Mouse (Mus musculus) liver, adult (tissue): ENCODE results near the gene Ces4a.

ENCODE experiments used
- GATA4 ChIP-seq: IDR thresholded peaks from 2 replicates; pipeline ENCODE4 v1.6.1; 2014; ENCODE audit warnings: mild to moderate bottlenecking, low read length; ENCODE audit not compliant: insufficient replicate concordance

Ces4a gene

DNA sequence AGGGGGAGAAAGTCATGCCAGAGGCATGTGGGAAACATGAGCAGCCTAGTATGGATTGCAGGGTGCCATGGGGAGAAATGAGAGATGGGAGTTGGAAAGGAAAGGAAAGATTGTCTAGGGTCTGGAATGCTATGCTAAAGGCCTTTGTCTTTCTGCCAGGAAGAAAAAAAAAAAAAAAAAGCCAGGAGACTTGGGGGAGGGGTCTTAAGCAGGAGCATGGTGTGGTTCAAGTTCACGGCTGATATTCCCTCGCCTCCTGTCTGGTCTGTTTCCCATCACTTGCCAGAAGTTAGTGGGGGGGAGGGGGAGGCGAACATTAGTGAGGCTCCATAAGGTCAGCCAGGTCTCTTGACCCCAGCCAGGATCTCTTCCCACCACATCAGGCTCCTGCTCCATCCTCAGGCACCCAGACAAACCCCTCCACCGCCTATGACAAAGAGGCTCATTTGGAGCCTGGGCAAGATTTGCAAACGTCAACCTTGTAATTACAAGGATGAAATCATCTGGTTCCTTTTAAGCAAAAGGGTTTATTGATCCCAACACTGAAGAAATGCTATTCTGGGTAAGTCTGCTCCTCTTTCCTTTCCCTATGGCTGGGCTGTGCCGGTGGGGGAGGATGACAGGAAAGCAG lies 32.8 kb downstream of the Ces4a start:
- TF ChIP-seq GATA4: no peak

DNA sequence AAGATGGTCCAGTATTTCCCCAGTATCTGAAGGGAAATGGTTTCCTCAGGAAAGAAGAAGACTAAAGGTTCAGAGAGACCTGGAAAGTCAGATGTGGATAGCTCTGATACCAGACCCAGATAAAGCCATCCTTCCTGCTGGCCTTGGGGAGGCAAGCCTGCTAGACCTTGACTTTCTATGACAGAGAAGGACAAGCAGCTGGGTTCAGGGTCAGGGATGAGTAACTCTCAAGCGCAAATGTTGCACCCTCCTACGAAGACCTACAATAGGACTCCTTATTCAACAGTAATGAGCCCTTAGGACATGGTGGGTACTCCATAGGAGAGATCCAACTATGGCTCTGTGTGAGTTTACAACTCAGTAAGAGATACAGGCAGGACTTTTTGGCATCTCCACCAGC lies 33.6 kb downstream of the Ces4a start:
- TF ChIP-seq GATA4: no peak

DNA sequence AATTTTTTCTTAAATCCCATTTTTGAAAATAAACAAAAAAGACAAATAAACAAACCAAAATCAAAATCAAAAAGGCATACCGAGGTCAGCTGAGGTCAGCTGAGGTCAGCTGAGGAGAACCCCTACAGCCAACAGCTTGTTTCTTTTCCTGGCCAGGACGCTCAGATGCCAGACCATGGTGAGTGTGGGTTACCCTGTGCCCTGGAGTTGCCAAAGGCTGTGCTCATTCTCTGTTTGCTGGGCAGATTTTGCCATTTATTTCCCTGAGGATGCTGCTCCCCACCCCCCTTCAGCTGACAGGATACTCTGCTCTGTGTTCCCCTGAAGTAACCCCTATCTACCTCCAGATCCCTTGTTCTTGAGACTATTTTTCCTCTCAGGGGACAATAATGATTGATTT lies 35.5 kb downstream of the Ces4a start:
- no peak for TF ChIP-seq GATA4

DNA sequence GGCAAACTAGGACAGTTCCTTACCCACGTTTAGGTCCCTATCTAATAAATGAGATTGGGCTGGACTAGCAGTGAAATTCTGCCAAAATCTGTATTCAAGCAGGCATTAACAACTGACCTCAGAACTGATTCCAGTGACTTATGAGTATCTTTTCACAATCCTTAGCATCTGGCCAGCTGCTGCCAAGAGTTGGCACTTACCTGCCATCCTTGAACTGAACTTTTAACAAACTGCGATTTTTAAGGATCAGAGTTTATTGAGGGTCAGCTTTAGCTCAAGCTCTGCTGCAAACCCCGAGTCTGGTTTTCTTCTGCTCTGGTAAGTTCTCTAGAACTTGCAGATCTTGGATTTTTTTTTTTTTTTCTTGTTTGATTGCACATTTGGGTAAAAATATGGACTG lies 38.0 kb downstream of the Ces4a start:
- no peak for TF ChIP-seq GATA4

DNA sequence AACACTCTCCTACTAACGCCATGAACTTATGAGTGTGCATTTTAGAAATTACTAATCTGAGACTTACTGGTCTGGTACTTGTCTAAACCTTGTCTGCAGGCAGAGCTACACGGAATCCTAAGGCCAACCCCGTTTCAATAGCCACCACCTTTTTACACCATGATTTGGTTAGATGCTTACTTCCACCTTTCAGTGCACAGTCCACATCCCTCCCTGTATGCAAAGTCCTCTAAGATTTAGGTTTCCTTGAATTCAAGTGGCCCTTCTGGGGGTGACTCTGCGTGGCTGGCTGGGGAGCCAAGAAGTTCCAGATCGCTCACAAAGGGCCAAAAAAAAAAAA lies 38.4 kb downstream of the Ces4a start:
- TF ChIP-seq GATA4: no peak

DNA sequence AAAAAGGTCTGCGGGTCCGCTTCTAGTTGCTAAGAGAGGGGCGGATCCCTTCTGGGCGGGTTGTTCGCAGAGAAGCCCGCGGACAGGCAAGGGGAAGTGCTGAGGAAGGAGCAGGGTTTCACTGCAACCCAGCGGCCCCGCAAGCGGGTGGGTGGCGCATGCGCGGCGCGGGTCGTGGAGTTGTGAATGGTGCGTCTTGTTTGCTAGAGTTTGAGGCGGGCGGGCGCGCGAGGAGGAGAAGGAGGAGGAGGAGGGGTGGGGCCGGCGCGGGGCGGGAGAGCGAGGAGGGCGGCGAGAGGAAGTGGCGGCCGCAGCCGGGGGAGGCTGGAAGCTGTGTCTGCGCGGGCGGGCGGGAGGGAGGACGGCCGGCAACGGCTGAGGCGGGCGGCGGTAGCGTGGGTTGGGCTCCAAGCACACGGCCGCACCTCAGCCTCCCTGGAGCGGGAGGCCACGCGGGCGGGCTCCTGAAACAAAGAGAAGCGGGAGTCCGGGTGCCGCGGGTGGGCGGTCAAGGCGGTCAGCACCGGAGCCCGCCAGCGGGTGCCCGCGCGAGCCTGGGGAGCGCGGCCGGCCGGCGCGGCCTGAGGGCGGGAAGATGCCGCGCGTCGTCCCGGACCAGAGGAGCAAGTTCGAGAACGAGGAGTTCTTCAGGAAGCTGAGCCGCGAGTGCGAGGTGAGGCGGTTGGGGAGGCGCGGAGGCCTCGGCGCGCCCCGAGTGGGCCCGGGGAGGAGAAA lies 38.9 kb downstream of the Ces4a start, which contains the start of gene Cbfb:
Cbfb (plus strand) TSS at position 294 of the 735 bp plus-strand sequence.
- TF ChIP-seq GATA4: no peak

DNA sequence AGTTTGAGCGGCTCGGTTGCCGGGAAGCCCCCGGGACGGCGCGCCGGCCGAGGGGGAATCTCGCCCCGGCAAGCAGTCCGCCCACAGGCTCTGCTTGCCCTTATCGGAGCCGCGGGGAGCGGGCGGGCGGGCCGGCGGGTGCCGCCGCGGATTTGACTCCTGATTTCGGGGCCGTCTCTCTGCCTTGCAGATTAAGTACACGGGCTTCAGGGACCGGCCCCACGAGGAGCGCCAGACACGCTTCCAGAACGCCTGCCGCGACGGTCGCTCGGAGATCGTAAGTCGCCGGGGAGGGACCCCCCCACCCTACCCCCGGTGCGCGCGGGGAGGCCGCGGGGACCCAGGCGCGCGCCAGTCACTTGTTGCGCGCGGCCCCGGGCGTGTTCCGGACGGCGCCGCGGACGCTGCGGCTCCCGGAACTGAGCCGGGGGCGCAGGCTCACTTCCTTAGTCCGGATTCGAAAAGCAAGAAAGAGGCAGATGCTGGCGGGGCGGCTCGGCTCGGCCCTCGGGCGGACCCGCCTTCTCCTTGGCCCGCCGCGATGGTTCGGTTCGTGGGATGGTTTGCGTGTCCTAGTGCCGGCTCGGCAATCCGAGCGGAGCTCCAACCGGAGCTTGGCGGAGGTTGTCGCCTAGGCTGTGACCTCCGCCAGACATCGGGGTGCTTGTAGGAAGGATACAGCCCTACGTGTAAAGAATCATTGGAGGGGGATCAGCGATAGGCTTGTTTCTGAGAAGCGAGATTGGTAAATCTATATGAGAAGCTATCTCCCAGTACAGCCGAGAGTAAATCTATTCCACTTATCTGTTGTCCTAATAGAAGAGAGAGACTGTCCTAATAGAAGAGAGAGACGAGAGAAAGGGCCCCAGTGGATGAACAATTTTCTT lies 39.8 kb downstream of the Ces4a start:
- TF ChIP-seq GATA4: peak; percentile 9; the same call in 1 of the 2 replicates

DNA sequence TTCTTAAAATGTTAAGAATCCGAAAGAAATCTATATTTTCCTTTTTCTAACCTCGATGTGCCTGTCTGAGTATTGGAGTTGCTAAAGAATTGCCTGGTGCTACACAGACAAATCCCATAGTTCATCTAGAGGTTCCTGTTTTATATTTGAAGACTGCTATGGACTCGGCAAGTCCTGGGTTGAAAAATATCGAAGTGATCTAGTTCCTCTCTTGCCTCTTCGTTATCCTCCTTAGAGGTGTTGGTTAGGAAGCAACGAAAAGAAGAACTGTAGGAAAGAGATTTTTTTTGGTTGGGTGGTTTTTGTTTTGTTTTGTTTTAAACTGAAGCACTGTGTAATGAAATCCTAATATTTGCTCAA lies 40.4 kb downstream of the Ces4a start:
- TF ChIP-seq GATA4: no peak

DNA sequence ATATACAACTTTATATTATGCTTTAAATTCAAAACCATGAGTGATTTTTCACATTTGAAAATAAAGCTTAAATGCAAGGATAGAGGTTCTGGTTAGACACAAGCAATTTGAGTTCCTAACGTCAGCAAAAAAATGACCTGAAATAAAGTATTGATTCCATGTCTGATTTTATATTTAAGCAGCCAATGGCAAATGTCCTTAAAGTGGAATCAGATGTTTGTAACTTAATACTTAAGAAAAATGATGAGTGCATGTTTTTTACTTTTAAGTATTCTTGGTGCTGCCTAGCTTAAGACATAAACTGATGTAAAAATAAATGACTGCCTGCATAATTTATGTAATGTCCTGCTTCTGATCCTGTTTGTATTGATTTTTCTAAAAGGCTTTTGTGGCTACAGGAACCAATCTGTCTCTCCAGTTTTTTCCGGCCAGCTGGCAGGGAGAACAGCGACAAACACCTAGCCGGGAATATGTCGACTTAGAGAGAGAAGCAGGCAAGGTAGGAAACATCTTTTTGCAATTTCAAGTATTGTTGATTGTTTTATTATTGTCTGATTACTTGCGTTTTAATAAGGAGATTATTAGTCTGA lies 46.7 kb downstream of the Ces4a start:
- TF ChIP-seq GATA4: no peak

DNA sequence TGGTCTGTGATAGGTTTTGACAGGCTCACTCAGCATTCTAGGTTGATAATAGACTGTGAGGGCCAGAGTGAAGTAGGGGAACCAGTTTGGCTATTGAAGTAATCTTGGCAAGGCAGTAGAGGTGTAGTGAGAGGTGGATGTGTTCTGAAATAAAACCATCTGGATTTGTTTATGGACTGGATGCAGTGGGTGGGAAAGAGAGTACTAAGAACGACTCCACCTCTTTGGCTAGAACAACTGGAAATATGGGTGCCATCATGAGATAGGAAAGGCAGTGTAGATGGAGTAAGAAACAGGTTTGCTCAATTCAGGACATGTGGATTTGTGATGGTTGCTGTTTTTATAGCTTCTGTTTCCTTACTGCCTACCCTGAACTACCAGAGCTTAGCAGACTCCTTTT lies 50.6 kb downstream of the Ces4a start:
- TF ChIP-seq GATA4: no peak

DNA sequence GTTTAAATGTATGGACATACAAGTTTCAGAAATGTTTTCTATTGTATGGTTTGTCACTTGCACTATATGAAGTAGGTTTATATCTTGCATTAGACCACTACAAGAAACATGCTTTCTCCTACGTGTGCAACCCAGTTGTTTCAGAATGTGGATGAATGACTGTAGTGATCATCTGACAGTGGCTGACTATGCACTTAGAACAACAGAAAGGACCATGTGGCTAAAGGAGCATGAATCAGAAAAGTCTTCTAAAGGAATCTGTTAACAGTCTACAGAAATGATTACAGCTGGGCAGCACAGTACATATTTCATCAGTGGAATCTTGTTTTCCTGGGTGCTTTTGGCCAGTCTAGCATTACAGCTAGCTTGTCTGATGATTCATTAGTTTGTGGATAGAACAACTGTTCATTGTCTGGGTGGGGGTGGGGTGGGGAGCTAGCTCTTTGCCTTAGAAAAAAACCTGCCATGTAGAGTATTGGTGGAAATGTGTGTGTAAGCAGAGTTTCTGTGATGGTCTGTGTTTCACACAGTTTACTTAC lies 54.9 kb downstream of the Ces4a start:
- no peak for TF ChIP-seq GATA4

DNA sequence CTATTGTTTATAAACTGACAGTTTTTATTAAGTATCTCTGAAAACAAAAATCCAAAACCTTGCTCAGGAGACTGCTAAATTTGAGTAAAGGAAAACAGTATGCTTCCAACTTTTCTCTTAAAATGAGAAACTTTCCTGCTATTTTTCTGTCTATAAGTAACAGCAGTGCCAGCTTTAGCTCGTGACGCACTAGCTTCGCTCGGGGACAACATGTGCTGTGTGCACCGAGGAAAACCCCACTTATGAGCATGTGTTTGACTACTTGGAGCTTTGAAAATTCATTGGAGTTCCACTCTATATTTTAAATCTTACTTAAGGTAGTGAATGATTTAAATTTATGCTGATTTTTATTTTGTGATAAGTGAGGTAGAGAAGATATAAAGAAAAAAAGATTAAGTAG lies 60.6 kb downstream of the Ces4a start:
- TF ChIP-seq GATA4: no peak
